31 mouse cellular contexts compared by ENCODE assay signal in the genomic region with DNA sequence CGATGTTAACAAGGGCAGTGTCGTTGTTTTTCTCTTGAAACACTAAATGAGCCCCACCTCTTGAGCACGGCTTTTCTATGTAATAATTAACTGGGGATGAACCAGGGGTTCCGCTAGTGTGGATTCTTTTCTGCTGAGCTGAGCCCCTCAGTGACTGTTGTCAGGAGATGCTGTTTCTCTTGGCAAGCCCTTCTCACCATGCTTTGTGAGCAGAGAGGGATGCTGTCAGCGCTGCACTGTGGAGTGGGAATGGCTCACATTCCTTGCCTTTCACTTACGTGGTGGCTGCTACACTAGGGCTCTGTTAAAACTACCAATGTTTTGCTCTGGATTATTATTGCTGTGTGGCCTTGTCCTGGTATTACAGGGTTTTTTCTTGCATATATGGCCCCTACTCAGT. TPM values are rescaled to one million over a fixed set of nuclear protein-coding genes. Genes with fewer than 3 reads are reported as not detected.
DNase-seq lines count a peak whose midpoint lies in the region; TF ChIP-seq lines count a peak whose summit lies in the region.
"Had no signal": no experiment of that assay in that cellular context is flagged by ENCODE, and none has a peak within 500 bp of the region (broad histone marks: within the 10 kb centered on the region; RNA-seq: fewer than 3 reads in every experiment).

No protein-coding gene starts in this region.

- WGBS in heart, embryonic 10.5 days = 70% methylated on average over 6 of the region's 6 CpGs
- WGBS in kidney, adult 2 months = 34% methylated on average over 6 of the region's 6 CpGs

- no peaks in the 10 kb centered on the region for H3K9me3 ChIP-seq in heart, embryonic 10.5 days
- H3K9me3 ChIP-seq: embryonic facial prominence, embryonic 10.5 days; forebrain, embryonic 13.5 days; heart, embryonic 12.5 days; hindbrain, embryonic 12.5 days; limb, embryonic 13.5 days; liver, embryonic 13.5 days; lung, embryonic 15.5 days; midbrain, embryonic 12.5 days; stomach, embryonic 15.5 days had no signal

- peaks cover 16% of the 10 kb centered on the region for H3K36me3 ChIP-seq in heart, embryonic 10.5 days
- peaks cover 2% of the 10 kb centered on the region; the same call in 1 of the 2 replicates for H3K36me3 ChIP-seq in kidney, adult 2 months (ENCODE audit: control insufficient read depth, insufficient read depth, low read length)
- H3K36me3 ChIP-seq: stomach, embryonic 15.5 days had no signal

- no peak for TF ChIP-seq POLR2A in kidney, adult 2 months (IDR thresholded peaks at IDR 0.05; ENCODE audit: low read depth, low read length)

- TF ChIP-seq CTCF in kidney, adult 2 months (conservative IDR thresholded peaks at IDR 0.05; ENCODE audit: insufficient read depth, insufficient read length, low read depth, low read length) = no peak

- no peak overlapping the region for H3K27ac ChIP-seq in heart, embryonic 10.5 days
- H3K27ac ChIP-seq in kidney, adult 2 months (ENCODE audit: insufficient read depth, low read depth, low read length) = no peak overlapping the region
- H3K27ac ChIP-seq: embryonic facial prominence, embryonic 10.5 days; forebrain, embryonic 13.5 days; hindbrain, embryonic 12.5 days; limb, embryonic 13.5 days; liver, embryonic 13.5 days; lung, embryonic 15.5 days; macrophage; midbrain, embryonic 12.5 days; stomach, embryonic 15.5 days had no signal

- no peaks in the 10 kb centered on the region for H3K27me3 ChIP-seq in heart, embryonic 10.5 days (ENCODE audit: insufficient read depth, poor library complexity, severe bottlenecking)
- H3K27me3 ChIP-seq in kidney, adult 2 months (replicated peaks; ENCODE audit: control insufficient read depth, insufficient read depth, low read length) = no peaks in the 10 kb centered on the region
- H3K27me3 ChIP-seq: CH12.LX; heart, embryonic 12.5 days; hindbrain, embryonic 12.5 days; limb, embryonic 13.5 days; liver, embryonic 13.5 days; lung, embryonic 15.5 days; midbrain, embryonic 12.5 days; stomach, embryonic 15.5 days had no signal

- no peak overlapping the region for H3K4me3 ChIP-seq in heart, embryonic 10.5 days
- no peak overlapping the region for H3K4me3 ChIP-seq in kidney, adult 2 months (ENCODE audit: insufficient read depth, low read depth, low read length)
- H3K4me3 ChIP-seq: embryonic facial prominence, embryonic 10.5 days; forebrain, embryonic 13.5 days; heart, embryonic 12.5 days; hindbrain, embryonic 12.5 days; limb, embryonic 13.5 days; liver, embryonic 13.5 days; lung, embryonic 15.5 days; midbrain, embryonic 12.5 days; stomach, embryonic 15.5 days had no signal

- no peaks in the 10 kb centered on the region for H3K4me1 ChIP-seq in heart, embryonic 10.5 days
- no peaks in the 10 kb centered on the region for H3K4me1 ChIP-seq in kidney, adult 2 months (ENCODE audit: control insufficient read depth, insufficient read depth, low read length)
- H3K4me1 ChIP-seq: embryonic facial prominence, embryonic 10.5 days; limb, embryonic 13.5 days; liver, embryonic 13.5 days; lung, embryonic 15.5 days; stomach, embryonic 15.5 days had no signal

- peak; percentile 46 for DNase-seq in heart, adult 11 months
- no peak for DNase-seq in heart, embryonic 10.5 days (ENCODE audit: low spot score)
- peak; percentile 37 for DNase-seq in kidney, adult 2 months
- no peak for DNase-seq in kidney, adult 18-20 months
- peak; percentile 35 for DNase-seq in Muller cell, postnatal 12 days (ENCODE audit: inconsistent ontology term)
- peak; percentile 30 for DNase-seq in kidney, postnatal 10 days
- DNase-seq in adrenal gland, adult 8-10 months = no peak
- DNase-seq: cerebellum, adult 8-10 months; liver, embryonic 13.5 days; right cerebral cortex, postnatal 25 days; thymus, adult 18-20 months; thymus, postnatal 4 days had no signal

RNA-seq across cellular contexts. Expression of gene Oma1, which starts 15.7 kb away (rescaled TPM):
- polyA plus RNA-seq in heart, embryonic 10.5 days (2016; fragmentation: Nextera tagmentation; extraction: Ambion mirVana) = 22.9 and 23.7 TPM in 2 replicates
- polyA plus RNA-seq in kidney, adult 2 months (2012; rRNA removed) = 17.5 and 19.3 TPM in 2 replicates
- 10 to 100 TPM; 20.8 to 24.5 (median 21.4) TPM for total RNA-seq in adrenal gland, adult 8-10 months (2022)

RNA-seq across cellular contexts. Expression of gene 4921539E11Rik, which starts 38.7 kb away (rescaled TPM):
- not detected in 2 replicates for polyA plus RNA-seq in heart, embryonic 10.5 days (2016; fragmentation: Nextera tagmentation; extraction: Ambion mirVana)
- polyA plus RNA-seq in kidney, adult 2 months (2012; rRNA removed) = not detected in 2 replicates
- not detected for total RNA-seq in adrenal gland, adult 8-10 months (2022)
- total RNA-seq: adrenal gland, postnatal 4 days; CH12.LX; gastrocnemius, postnatal 4 days; layer of hippocampus, adult 18-20 months; layer of hippocampus, postnatal 25 days; left cerebral cortex, postnatal 10 days; MEL; neutrophil, adult 5-6 weeks had no signal
- polyA plus RNA-seq: embryonic facial prominence, embryonic 10.5 days; forebrain, embryonic 13.5 days; heart, embryonic 12.5 days; hindbrain, embryonic 12.5 days; intestine, embryonic 16.5 days; limb, embryonic 13.5 days; liver, embryonic 13.5 days; lung, embryonic 15.5 days; macrophage; midbrain, embryonic 12.5 days; spleen, adult 2 months; stomach, embryonic 15.5 days had no signal

Comparison
In these comparisons a context has a peak if more than half of its experiments do, and no peak if none do; other contexts are left out.
1. DNase-seq: peak in heart, adult 11 months (single experiment), kidney, adult 2 months (single experiment), Muller cell, postnatal 12 days (single experiment) and kidney, postnatal 10 days (single experiment); none in heart, embryonic 10.5 days (single experiment), kidney, adult 18-20 months (single experiment) and adrenal gland, adult 8-10 months (single experiment).